Mouse (Mus musculus): ENCODE data around the gene Csnk2b. TPM values are rescaled to one million over a fixed set of nuclear protein-coding genes. Genes with fewer than 3 reads are reported as not detected.

Csnk2b gene
- polyA plus RNA-seq, 1 experiment, result 82.2 TPM

DNA sequence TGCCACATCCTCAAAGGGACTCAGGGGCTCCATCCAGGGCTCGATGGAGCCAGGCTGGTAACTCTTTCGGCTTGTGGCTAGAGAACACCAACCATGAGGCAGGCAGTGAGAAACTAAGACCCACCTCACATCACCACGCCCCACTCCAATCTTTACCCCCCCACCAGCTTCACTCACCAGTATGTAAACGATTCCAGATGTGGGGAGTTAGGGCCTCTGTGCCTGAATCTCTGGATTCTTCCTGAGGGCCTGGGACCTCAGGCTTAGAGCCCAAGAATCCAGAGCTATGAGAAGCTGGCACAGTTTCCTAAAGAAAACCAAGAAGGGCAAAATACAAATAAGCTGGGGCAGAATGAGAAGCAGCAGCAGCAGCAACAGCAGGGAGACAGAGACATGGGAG, 32.1 kb upstream of the Csnk2b start:
- H3K36me3 ChIP-seq (replicated peaks; ENCODE audit: low read length), result peaks cover 98% of the 10 kb centered on the region
- TF ChIP-seq FLI1 (IDR thresholded peaks at IDR 0.05; ENCODE audit: low read length) (no peak), GATA1 (IDR thresholded peaks at IDR 0.05; ENCODE audit: borderline replicate concordance, low read length) (no peak)
- no peak overlapping the region for H3K4me3 ChIP-seq (replicated peaks)
- peaks cover 13% of the 10 kb centered on the region for H3K4me1 ChIP-seq
- H3K27me3 ChIP-seq (replicated peaks), result no peaks in the 10 kb centered on the region
- no peaks in the 10 kb centered on the region for H3K9me3 ChIP-seq

DNA sequence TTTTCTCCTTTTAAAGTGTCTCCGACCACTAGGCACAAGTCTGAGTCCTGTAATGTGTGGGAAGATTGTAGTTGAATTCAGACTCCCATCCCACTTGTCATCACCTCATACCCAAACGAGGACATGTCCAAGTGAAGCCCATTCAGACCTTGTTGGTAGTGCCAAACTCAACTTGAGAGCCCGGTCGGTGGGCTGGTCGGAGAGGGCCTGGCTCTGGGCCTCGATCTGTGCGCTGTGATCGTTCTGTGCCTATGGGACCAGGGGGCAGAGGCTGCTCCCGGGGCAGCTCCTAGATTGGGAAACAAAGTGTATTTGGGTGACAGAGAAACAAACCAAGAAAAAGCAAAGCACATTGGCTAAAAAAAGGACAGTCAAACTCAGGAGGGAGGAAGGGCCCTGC, 31.2 kb upstream of the Csnk2b start:
- TF ChIP-seq GATA1 (IDR thresholded peaks at IDR 0.05; ENCODE audit: borderline replicate concordance, low read length) (no peak), FLI1 (IDR thresholded peaks at IDR 0.05; ENCODE audit: low read length) (no peak)
- Histone ChIP-seq H3K4me1 (peaks cover 13% of the 10 kb centered on the region), H3K36me3 (replicated peaks; ENCODE audit: low read length) (peaks cover 98% of the 10 kb centered on the region), H3K9me3 (no peaks in the 10 kb centered on the region), H3K4me3 (replicated peaks) (no peak overlapping the region), H3K27me3 (replicated peaks) (no peaks in the 10 kb centered on the region)

DNA sequence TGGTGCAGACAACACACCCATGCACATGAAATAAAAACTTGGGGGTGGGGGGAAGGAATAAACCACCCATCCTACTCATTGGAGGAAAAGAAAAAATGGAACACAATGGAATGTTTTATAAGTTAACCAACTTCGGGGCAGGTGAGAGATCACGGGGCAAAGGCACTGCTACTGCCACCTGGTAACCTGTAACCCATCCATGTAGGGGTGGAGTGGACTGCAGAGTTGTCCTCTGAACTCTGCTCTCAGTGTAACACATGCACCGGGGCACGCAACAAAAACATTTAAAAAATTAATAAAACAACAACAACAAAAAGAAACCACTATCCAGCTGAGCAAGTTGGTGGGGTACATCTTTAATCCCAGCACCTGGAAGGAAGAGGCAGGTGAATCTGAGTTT, 30.3 kb upstream of the Csnk2b start:
- peaks cover 98% of the 10 kb centered on the region for H3K36me3 ChIP-seq (replicated peaks; ENCODE audit: low read length)

DNA sequence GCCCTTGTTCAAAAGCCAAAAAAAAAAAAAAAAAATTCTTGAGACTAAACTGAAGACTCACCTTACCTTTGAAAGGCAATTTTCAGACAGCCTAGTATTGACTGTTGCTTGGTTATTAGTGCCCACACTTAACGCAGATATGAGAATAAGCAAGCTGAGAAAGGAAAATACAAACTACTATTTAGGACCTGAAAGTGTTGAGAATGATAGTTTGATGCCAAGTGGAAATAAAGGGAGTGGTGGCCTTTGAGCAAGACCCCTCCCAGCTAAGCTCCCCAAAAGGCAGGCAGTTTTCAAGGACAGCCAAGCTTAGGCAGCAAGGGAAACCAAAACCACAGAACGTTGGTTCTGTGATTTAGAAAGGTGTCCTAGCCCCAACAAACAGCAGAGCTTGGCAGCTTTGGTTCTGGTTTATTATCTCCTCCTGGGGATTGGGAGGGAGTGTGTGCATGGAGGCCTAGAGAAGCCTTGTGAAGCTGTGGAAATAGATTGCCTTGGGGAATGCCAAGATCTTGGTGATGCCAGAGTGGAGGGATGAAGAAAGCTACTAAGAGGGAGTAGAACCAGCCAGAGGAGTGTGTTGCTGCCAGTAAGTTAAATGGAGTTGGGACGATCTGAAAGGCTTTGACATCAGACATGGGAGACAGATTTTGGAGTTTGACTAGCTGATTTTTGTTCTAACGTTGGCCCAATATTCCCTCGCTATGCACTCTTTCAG, 26.2 kb upstream of the Csnk2b start:
- peaks cover 5% of the 10 kb centered on the region for H3K9me3 ChIP-seq
- H3K36me3 ChIP-seq (replicated peaks; ENCODE audit: low read length), result peaks cover 98% of the 10 kb centered on the region
- H3K27me3 ChIP-seq (replicated peaks), result no peaks in the 10 kb centered on the region
- TF ChIP-seq FLI1 (IDR thresholded peaks at IDR 0.05; ENCODE audit: low read length) (no peak), GATA1 (IDR thresholded peaks at IDR 0.05; ENCODE audit: borderline replicate concordance, low read length) (no peak)
- no peaks in the 10 kb centered on the region for H3K4me1 ChIP-seq
- H3K4me3 ChIP-seq (replicated peaks), result no peak overlapping the region

More for the DNA sequence above, 30.3 kb upstream of the Csnk2b start:
- no peak for TF ChIP-seq GATA1 (IDR thresholded peaks at IDR 0.05; ENCODE audit: borderline replicate concordance, low read length)
- no peak for TF ChIP-seq FLI1 (IDR thresholded peaks at IDR 0.05; ENCODE audit: low read length)
- no peak overlapping the region for H3K4me3 ChIP-seq (replicated peaks)
- H3K4me1 ChIP-seq, result peaks cover 13% of the 10 kb centered on the region
- H3K27me3 ChIP-seq (replicated peaks), result no peaks in the 10 kb centered on the region
- no peaks in the 10 kb centered on the region for H3K9me3 ChIP-seq

DNA sequence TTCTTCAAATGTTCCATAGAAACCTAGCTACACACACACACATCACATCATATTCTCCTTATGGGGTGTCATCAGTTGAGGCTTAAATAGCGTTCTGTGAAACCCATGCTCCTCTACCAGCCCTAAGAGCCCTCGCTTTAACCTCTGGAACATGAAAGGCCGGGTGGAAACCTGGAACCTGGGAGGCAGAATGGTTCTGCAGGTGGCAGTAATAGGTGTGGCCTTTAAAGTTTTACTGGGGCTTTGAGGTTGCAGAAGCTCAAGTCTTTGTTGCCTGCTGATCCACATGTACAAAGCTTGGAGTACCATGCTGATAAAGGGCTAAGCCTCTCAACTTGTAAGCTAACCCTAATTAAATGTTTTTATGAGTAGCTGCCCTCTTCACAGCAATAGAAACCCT, 25.5 kb upstream of the Csnk2b start:
- Histone ChIP-seq H3K9me3 (peaks cover 8% of the 10 kb centered on the region), H3K36me3 (replicated peaks; ENCODE audit: low read length) (peaks cover 98% of the 10 kb centered on the region), H3K4me1 (no peaks in the 10 kb centered on the region), H3K27me3 (replicated peaks) (no peaks in the 10 kb centered on the region), H3K4me3 (replicated peaks) (no peak overlapping the region)
- TF ChIP-seq GATA1 (IDR thresholded peaks at IDR 0.05; ENCODE audit: borderline replicate concordance, low read length), result no peak

DNA sequence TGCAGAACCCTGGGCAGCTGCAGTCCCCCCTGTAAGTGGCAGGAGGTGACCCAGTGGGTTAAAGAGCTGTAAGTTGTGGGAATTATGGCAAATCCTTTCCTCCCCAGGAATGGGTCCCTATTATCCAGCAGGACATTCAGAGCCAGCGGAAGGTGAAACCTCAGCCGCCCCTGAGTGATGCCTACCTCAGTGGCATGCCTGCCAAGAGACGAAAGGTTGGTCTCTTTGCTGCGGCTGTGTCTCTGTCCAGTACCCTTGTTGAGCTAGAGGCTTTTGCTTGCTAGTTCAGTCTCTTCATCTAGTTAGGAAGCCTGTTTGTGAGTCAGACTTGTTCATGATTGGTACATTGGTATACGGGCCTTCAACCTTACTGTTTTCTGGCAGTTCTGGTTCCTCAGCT, 24.3 kb upstream of the Csnk2b start:
- Histone ChIP-seq H3K36me3 (replicated peaks; ENCODE audit: low read length) (peaks cover 99% of the 10 kb centered on the region), H3K4me1 (no peaks in the 10 kb centered on the region; the same call in 1 of the 2 replicates), H3K27me3 (replicated peaks) (no peaks in the 10 kb centered on the region), H3K9me3 (peaks cover 8% of the 10 kb centered on the region), H3K4me3 (replicated peaks) (no peak overlapping the region)
- TF ChIP-seq GATA1 (IDR thresholded peaks at IDR 0.05; ENCODE audit: borderline replicate concordance, low read length), result no peak
- TF ChIP-seq FLI1 (IDR thresholded peaks at IDR 0.05; ENCODE audit: low read length), result no peak

DNA sequence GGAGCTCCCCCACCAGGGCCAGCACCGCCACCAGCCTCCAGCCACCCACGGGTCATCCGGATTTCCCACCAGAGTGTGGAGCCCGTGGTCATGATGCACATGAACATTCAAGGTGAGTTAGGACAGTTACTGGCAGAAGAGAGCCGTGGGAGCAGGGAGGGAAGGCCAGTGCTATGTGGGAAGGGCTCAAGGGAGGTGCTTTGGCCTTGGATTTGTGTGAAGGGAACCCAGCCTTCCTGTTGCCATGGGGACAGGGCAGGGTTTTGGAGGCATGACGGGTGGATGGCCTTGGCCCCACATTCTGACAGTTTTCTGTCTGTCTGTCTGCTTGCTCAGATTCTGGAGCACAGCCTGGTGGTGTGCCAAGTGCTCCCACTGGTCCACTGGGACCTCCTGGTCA, 20.1 kb upstream of the Csnk2b start:
- peaks cover 96% of the 10 kb centered on the region for H3K36me3 ChIP-seq (replicated peaks; ENCODE audit: low read length)
- peaks cover 29% of the 10 kb centered on the region for H3K4me1 ChIP-seq
- no peaks in the 10 kb centered on the region for H3K27me3 ChIP-seq (replicated peaks)
- peaks cover 8% of the 10 kb centered on the region for H3K9me3 ChIP-seq
- no peak overlapping the region for H3K4me3 ChIP-seq (replicated peaks)
- no peak for TF ChIP-seq FLI1 (IDR thresholded peaks at IDR 0.05; ENCODE audit: low read length)

DNA sequence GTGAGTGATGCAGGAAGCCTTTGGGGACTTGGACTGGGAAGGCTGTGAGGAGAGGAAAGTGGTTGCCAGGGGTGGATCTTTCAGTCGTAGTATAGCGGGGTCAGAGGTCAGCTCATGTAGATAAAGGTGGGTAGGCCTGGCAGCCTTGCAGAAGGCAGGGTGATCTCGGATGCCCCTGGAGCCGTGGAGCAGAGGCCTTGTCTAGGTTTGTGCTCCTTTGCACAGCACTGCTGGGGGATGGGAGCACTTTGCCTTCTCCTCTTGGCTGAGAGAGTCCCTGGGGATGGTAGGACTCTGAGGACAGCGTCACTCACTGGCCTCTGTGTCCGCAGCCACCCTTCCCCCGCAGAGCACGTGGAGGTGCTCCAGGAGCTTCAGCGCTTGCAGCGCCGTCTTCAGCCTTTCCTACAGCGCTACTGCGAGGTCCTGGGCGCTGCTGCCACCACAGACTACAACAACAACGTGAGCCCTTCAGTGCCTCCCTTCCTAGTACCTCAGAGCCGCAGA, 18.7 kb upstream of the Csnk2b start:
- Histone ChIP-seq H3K4me1 (peaks cover 39% of the 10 kb centered on the region), H3K36me3 (replicated peaks; ENCODE audit: low read length) (peaks cover 82% of the 10 kb centered on the region), H3K4me3 (replicated peaks) (no peak overlapping the region), H3K27me3 (replicated peaks) (no peaks in the 10 kb centered on the region), H3K9me3 (peaks cover 8% of the 10 kb centered on the region)
- TF ChIP-seq FLI1 (IDR thresholded peaks at IDR 0.05; ENCODE audit: low read length) (no peak), GATA1 (IDR thresholded peaks at IDR 0.05; ENCODE audit: borderline replicate concordance, low read length) (no peak)

DNA sequence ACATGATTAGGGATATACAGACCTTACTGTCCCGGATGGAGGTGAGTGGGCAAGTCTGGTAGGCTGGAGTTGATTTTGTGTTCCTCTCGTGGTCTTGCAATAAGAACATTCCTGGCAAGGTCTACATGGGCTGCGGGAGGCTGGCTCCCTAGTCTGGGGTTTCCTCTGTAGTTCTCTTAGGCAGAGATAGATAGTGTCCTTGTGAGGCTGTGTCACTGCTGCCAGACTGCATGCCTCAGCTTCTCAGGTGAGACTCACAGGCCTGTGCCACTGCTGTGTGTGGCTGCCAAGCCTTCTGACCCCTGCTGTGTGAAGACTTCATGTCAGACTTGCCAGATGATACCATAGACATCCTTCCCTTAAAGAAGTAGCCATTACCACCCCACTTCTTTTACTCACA, 17.4 kb upstream of the Csnk2b start:
- H3K9me3 ChIP-seq, result peaks cover 8% of the 10 kb centered on the region
- H3K4me1 ChIP-seq, result peaks cover 39% of the 10 kb centered on the region
- H3K36me3 ChIP-seq (replicated peaks; ENCODE audit: low read length), result peaks cover 69% of the 10 kb centered on the region
- no peaks in the 10 kb centered on the region for H3K27me3 ChIP-seq (replicated peaks)
- no peak overlapping the region for H3K4me3 ChIP-seq (replicated peaks)
- no peak for TF ChIP-seq FLI1 (IDR thresholded peaks at IDR 0.05; ENCODE audit: low read length)
- TF ChIP-seq GATA1 (IDR thresholded peaks at IDR 0.05; ENCODE audit: borderline replicate concordance, low read length), result no peak

DNA sequence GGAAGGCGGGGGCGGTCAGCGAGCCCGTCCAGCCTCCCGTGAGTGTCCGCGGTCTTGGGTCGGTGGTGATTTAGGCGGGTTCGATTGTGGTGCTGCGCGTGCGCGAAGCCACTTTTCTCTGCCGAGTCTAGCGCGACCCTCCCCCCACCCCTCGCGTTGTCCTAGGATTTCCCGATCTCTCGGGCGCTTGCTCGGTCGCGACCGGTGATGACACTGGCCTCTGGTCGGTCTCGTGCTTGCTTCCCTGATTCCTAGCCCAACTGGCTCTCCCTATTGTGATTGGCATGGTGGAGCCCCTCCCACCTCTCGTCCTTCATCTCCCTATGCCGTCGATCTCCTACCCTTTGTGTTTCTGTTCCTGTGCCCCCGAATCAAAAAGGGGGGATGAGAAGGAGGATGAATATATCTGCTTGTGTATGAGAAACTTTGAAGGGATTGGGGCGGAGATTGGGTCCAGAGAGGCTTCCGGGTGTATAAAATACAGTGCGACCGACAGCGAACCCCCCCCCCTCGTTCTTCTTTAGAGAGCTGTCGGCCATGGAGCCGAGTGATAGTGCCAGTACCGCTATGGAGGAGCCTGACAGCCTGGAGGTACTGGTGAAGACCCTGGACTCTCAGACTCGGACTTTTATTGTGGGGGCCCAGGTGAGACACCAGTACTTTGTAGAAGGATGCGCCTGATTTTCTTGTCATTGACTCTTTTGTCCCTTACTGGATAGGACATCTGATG, 13.9 kb upstream of the Csnk2b start:
- Histone ChIP-seq H3K4me1 (peaks cover 56% of the 10 kb centered on the region), H3K9me3 (no peaks in the 10 kb centered on the region), H3K27me3 (replicated peaks) (no peaks in the 10 kb centered on the region), H3K4me3 (replicated peaks) (peak overlapping the region; percentile 93), H3K36me3 (replicated peaks; ENCODE audit: low read length) (peaks cover 41% of the 10 kb centered on the region)
- no peak for TF ChIP-seq GATA1 (IDR thresholded peaks at IDR 0.05; ENCODE audit: borderline replicate concordance, low read length)
- no peak for TF ChIP-seq FLI1 (IDR thresholded peaks at IDR 0.05; ENCODE audit: low read length)

Measured in megakaryocyte, embryonic 14.5 days (primary cell).